Mouse (Mus musculus): ENCODE measurements around the gene Epb41l4b.

Gene Epb41l4b

DNA sequence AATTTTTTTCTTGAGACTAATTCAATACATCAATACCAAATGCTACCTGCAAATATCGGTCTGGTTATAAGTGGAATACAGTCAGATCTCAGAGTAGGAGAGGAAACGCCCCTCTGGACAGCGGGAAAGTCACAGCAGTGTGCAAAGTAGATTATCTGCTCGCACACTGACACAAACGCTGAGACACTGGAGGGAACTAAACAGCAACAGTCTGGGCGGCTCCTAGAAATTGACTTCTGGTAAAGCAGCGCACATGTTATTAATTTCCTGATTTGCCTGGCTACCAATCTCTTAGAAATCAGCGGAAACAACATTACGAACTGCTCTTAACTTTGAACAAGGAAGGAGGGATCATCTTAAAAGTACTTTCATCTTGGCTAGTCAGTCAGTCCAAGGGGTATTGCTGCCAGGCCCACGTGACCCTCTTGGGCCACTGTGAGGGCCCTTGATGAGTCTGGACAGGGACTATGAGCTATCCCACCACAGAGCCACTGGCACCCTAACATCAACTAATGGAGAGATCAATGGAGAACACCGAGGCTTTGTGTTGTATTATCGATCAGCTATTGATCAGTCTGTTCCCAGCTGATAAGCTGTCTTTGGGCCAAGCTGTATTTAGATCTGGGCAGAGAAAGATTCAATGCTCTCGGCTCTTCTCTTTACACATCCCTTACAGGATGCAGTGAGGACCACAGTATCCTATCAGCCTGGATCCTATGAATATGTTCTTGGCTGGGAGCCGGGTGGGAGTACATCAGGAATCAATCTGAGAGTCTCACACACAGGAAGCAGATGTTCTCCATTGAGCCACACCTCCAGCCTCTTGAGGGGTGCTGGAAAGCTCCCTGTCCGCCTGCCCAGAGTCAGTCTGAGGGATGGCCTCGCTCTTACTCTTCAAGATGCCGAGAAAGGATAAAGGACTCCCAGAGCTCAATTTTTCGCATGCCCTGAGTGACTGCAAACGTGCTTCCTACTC lies 28.3 kb downstream of the Epb41l4b start:
- in situ Hi-C loops (cut with MboI, MseI), result loop anchor here (5.0 kb wide), 1 partner anchor 83 kb away; no protein-coding TSS in a partner anchor

GRCm38 (mm10) chr4:57113472-57114216 lies 29.6 kb downstream of the Epb41l4b start:
- in situ Hi-C loops (cut with MboI, MseI), result loop anchor here (5.0 kb wide), 1 partner anchor 81 kb away; no protein-coding TSS in a partner anchor

DNA sequence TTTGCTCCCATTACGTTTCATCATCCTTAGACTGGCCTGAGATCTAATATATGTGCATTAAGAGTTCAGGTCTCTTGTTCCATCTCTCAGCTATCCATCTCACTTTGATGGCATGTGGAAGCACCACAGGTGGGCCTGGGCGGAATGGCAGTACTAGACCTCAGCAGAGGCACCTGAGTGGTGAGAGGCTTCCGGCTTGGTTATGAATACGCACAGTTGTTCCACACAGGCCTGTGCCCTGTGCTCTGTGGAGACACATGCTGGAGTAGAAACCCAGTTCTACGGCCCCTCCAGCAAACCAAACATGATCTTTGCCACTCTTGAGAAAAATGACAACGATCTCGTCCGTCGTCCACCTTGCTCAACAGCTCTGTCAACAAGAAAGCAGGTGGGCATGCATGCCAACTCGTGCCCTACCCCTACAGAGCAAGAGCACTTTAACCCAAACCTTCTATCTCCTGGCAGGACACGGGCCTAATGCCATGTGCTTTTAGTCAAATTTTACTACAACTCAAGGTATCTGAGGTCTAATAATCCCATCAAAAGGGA lies 31.2 kb downstream of the Epb41l4b start:
- in situ Hi-C loops (cut with MboI, MseI), result loop anchor here (5.0 kb wide), 1 partner anchor 80 kb away; no protein-coding TSS in a partner anchor

- in situ Hi-C loops (cut with MboI, MseI), result loop anchor here (5.0 kb wide), 1 partner anchor 79 kb away; no protein-coding TSS in a partner anchor
Measured at GRCm38 (mm10) chr4:57111411-57111810, 31.8 kb downstream of the Epb41l4b start.

DNA sequence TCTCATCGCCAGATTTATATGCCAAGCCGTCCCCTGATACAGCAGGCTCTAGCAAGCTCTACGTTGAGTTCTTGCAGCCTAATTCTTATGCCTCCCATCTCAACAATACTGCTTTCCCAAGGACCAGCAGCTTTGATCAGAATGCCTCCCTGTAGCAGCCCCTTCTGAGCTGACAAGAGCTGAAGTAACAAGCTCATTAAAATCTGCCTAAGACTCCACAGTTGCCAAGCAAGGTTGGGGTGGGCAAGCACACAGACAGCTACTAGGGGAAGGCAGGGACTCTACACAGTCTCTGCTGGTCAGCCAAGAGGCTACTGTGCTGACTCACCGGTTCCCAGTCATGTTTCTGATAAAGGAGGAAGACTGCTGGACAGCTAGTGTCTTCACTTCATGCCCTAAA lies 33.7 kb downstream of the Epb41l4b start:
- in situ Hi-C loops (cut with MboI, MseI), result no loop called here

GRCm38 (mm10) chr4:57105339-57105738 lies 37.9 kb downstream of the Epb41l4b start:
- in situ Hi-C loops (cut with MboI, MseI), result no loop called here

DNA sequence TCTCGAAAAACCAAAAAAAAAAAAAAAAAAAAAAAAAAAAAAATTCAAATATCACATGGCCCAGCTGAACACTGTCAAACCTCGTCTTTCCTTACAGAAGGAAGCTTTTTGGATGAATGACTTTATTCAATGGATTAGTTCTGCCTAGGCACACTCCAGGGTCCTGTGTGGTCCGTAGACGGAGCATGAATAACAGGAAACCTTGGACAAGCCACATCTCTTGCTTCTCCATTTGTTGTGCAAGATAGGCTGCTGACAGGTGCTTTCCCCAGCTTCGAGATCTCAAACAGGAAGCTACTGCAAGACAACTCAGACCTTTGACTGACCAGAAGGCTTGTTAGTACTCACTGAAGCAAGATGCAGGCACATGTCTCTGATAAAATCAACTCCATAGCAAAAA lies 39.4 kb downstream of the Epb41l4b start:
- in situ Hi-C loops (cut with MboI, MseI), result no loop called here

- in situ Hi-C loops (cut with MboI, MseI), result no loop called here
Measured at GRCm38 (mm10) chr4:57101095-57101494, 42.1 kb downstream of the Epb41l4b start.

DNA sequence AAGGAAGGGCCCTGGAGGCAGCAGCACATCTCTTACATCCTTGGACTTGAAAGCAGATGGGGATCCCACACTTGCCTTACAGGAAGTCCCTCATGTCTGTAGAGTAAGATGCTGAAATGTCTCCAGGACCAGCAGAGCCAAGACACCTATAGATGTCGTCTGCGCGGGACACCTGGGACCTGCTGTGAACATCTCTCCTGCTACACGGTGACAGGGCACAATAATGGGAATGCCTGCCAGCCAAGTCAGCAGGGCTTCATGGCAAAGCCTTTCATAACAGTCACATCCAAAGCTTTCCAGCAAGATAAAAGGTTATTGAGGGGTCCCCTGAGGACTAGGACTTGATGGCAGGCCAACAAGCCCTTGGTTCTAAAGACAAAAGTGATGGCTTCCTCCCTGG lies 45.8 kb downstream of the Epb41l4b start:
- in situ Hi-C loops (cut with MboI, MseI), result no loop called here

GRCm38 (mm10) chr4:57095569-57095968 lies 47.7 kb downstream of the Epb41l4b start:
- in situ Hi-C loops (cut with MboI, MseI), result no loop called here

GRCm38 (mm10) chr4:57091363-57091762 lies 51.9 kb downstream of the Epb41l4b start:
- in situ Hi-C loops (cut with MboI, MseI), result no loop called here

DNA sequence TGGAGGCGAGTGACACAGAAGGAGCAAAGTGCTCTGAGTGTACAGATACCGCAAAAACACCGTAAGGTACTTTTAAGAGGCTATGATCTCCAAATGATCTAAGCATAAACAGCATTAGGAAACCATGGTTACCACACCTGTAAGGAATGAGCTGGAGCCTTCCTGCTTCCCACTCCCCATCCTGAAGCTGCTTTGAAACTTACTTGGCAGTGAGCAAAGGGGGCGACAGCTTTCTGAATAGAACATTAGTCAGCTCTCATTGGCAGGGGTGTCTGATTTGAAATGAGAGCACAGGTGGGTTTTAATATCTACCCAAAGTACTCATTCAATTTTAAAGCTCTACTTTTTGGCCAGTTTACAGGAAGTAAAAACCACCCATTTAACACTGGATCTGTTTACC lies 54.9 kb downstream of the Epb41l4b start:
- in situ Hi-C loops (cut with MboI, MseI), result no loop called here

DNA sequence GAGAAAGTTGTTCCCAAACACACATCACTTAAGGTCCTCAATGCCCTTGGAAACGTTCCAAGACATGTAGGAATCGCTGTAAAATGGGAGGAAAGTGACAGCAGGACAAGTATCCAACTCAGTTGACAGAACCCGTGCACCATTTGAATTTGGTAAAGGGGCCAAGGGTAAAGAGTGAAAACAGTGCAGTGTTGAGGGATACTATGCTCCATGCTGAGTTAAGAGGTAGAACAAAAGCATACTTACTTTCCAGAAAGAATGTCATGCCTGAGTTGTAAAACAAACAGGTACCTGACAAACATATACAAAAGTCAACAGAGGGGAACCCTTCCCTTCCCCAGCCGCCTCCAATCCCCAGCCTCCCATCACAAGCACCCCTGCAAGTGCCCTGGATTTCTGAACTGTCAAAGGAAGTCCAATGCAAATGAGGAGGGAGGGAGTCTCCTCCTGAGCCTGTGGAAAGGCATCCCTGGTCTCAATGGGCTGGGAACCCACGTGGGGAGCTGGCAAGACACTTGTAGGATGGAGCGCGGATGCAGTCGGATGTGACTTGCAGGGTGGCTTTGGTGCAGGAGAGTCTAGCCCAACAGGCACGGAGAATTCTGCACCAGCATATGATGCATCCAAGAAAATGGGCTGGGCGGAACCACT lies 57.4 kb downstream of the Epb41l4b start:
- in situ Hi-C loops (cut with MboI, MseI), result no loop called here

DNA sequence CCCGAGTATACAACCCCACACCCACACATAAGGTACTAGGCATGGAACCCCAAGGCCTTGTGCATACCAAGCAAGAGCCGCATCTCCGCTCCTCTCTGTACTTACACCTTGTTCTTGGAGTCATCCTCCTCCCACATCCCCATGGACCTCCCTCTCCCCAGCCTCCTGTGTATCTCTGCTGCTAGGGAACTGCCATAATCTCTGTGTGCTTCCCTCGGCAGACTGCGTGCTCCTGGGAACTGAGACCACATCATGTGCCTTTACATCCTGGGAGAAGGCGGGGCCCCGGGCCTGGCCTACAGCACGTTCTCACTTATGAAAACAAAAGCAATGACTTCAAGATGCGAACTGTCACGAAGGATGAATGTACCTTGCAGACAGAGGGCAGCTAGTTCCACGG lies 59.6 kb downstream of the Epb41l4b start:
- in situ Hi-C loops (cut with MboI, MseI), result no loop called here

- in situ Hi-C loops (cut with MboI, MseI), result no loop called here
Measured at GRCm38 (mm10) chr4:57082775-57083428, 60.3 kb downstream of the Epb41l4b start.

DNA sequence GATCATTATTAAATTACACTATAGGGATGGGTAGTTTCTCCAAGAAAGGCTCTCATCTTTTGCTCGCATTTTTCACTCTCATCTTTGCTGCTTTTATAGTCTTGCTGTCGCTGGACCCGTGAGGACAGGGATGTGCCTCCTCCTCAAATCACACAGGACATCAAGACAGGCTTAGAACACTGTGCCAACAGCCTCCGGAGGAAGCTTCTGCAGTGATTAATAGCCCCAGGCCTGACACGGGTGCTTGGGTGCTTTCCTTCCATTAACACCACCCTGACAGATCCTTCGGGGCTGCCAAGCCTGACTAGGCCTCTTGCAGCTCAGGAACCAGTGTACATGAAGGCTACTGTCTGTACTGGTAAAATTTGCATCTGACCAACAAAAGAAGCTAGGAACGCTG lies 61.8 kb downstream of the Epb41l4b start:
- in situ Hi-C loops (cut with MboI, MseI), result no loop called here

- in situ Hi-C loops (cut with MboI, MseI), result no loop called here
Measured at GRCm38 (mm10) chr4:57073843-57074242, 69.4 kb downstream of the Epb41l4b start.

- in situ Hi-C loops (cut with MboI, MseI), result no loop called here
Measured at GRCm38 (mm10) chr4:57073174-57073573, 70.1 kb downstream of the Epb41l4b start.

GRCm38 (mm10) chr4:57070640-57071039 lies 72.6 kb downstream of the Epb41l4b start:
- in situ Hi-C loops (cut with MboI, MseI), result no loop called here

GRCm38 (mm10) chr4:57068397-57068796 lies 74.8 kb downstream of the Epb41l4b start:
- in situ Hi-C loops (cut with MboI, MseI), result loop anchor here (10.0 kb wide), 1 partner anchor 246 kb away; no protein-coding TSS in a partner anchor

DNA sequence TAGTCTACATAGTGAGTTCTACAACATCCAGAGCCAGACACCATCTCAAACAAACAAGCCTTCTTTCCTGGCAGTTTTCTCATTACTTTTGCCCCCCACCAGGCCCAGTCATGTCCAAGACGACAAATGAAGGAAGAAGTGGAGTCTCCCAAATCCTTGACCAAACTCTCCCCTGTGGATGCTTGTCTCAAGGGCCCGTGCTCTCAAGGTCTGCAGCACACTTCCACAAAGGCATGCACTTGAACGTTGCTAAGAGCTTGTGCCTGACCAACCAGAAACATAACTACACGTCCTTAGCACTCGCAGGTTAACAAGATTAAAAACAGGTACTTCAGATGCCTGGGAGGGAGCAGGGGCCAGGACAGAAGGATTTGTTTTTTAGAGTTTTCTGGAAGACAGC lies 75.4 kb downstream of the Epb41l4b start:
- in situ Hi-C loops (cut with MboI, MseI), result loop anchor here (10.0 kb wide), 1 partner anchor 247 kb away; no protein-coding TSS in a partner anchor
